Mouse (Mus musculus) limb, embryonic 14.5 days (tissue): Measurements from ENCODE around the gene Ccdc88a. TPM values are rescaled to one million over a fixed set of nuclear protein-coding genes. Genes with fewer than 3 reads are reported as not detected.

Experiments used
- ATAC-seq: fragments of 200-750 bp; cut with Nextera tagmentation; 2 replicates; pipeline ENCODE4 v1.8.0; 2017; ENCODE audit warnings: low read depth, moderate number of reproducible peaks, moderate TSS enrichment; ENCODE audit not compliant: low FRiP score
- DNase-seq: peaks from one replicate; pipeline ENCODE4 v3.0.0-alpha.2; 2015; ENCODE audit warnings: low spot score
- H3K27ac ChIP-seq: fragments of 300-500 bp; sonication (generic); replicated peaks from 2 replicates; pipeline ENCODE4 v1.5.1; 2014; ENCODE audit warnings: low read depth, mild to moderate bottlenecking, low read length, moderate library complexity, mixed read lengths
- H3K27me3 ChIP-seq: fragments of 300-500 bp; sonication (generic); 2 replicates; pipeline ENCODE4 v1.6.1; 2014; ENCODE audit warnings: low read length, mixed read lengths; ENCODE audit not compliant: control insufficient read depth, insufficient read depth
- H3K36me3 ChIP-seq: fragments of 300-500 bp; sonication (generic); 2 replicates; pipeline ENCODE4 v1.6.1; 2014; ENCODE audit warnings: mild to moderate bottlenecking, low read length, moderate library complexity, mixed read lengths; ENCODE audit not compliant: control insufficient read depth, insufficient read depth
- H3K4me1 ChIP-seq: fragments of 300-500 bp; sonication (generic); 2 replicates; pipeline ENCODE4 v1.6.1; 2014; ENCODE audit warnings: antibody characterized with exemption, low read length, mixed read lengths; ENCODE audit not compliant: control insufficient read depth, insufficient read depth
- H3K4me2 ChIP-seq: fragments of 300-500 bp; sonication (generic); replicated peaks from 2 replicates; pipeline ENCODE4 v1.6.1; 2014; ENCODE audit warnings: low read depth, mild to moderate bottlenecking, low read length, moderate library complexity; ENCODE audit not compliant: severe bottlenecking
- H3K4me3 ChIP-seq: fragments of 300-500 bp; sonication (generic); replicated peaks from 2 replicates; pipeline ENCODE4 v1.5.1; 2014; ENCODE audit warnings: low read length
- H3K9ac ChIP-seq: fragments of 300-500 bp; sonication (generic); 2 replicates; pipeline ENCODE4 v1.6.1; 2014; ENCODE audit warnings: mild to moderate bottlenecking, low read depth, low read length, moderate library complexity; ENCODE audit not compliant: severe bottlenecking
- H3K9me3 ChIP-seq: fragments of 300-500 bp; sonication (generic); 2 replicates; pipeline ENCODE4 v1.6.1; 2016; ENCODE audit warnings: low read length; ENCODE audit not compliant: control insufficient read depth
- POLR2A ChIP-seq: fragments of 200-500 bp; IDR thresholded peaks from 2 replicates; pipeline ENCODE4 v1.8.0; 2012; ENCODE audit warnings: inconsistent platforms, mild to moderate bottlenecking, moderate library complexity, borderline replicate concordance; ENCODE audit not compliant: insufficient read depth, insufficient read length; ENCODE audit errors: extremely low read depth
- WGBS: fragments of 180-500 bp; shearing (Covaris S2); extraction: QIAGEN DNeasy Blood & Tissue Kit; methylation state at CpG from one replicate; pipeline ENCODE4 v1.1.7; 2014; 5-methylcytosine and 5-hydroxymethylcytosine counted together
- polyA plus RNA-seq, 2 experiments: library from polyadenylated mRNA; depleted of rRNA in 1 of 2; stranded (reverse) in 1 of 2; unstranded in 1 of 2; fragments of >200 nt; fragmentation: Nextera tagmentation in 1 of 2; extraction: Ambion mirVana in 1 of 2; gene quantifications; 2 replicates each; pipeline versions ENCODE4 v1.2.1 to v1.2.3; 2012 to 2014

The Ccdc88a gene
- polyA plus RNA-seq, 2 experiments, result 16.1 to 31.8 TPM

DNA sequence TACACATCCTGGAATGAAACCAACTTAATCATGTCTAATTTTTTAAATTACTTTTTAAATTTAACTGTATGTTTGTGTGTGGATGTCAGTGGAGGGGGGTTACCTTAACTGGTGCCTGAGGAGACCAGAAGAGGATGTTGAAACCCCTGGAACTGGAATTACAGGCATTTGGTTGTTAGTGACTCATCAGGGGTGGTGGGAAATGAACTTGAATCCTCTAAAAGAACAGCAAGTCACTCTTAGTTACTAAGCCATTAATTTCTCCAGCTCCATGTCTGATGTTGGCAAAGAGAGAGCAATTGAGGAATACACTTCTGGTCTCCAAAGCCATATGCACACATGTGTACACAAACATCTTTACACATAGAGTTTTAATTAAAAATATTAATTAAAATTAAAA lies 101.2 kb downstream of the Ccdc88a start:
- DNase-seq, result no peak
- no peaks in the 10 kb centered on the region for H3K27me3 ChIP-seq
- H3K4me2 ChIP-seq, result no peak overlapping the region
- H3K9me3 ChIP-seq, result no peaks in the 10 kb centered on the region
- H3K4me3 ChIP-seq, result no peak overlapping the region
- H3K9ac ChIP-seq, result no peak overlapping the region
- H3K4me1 ChIP-seq, result no peaks in the 10 kb centered on the region
- peaks cover 27% of the 10 kb centered on the region for H3K36me3 ChIP-seq
- no peak overlapping the region for H3K27ac ChIP-seq
- no peak for ATAC-seq
- no peak for TF ChIP-seq POLR2A

DNA sequence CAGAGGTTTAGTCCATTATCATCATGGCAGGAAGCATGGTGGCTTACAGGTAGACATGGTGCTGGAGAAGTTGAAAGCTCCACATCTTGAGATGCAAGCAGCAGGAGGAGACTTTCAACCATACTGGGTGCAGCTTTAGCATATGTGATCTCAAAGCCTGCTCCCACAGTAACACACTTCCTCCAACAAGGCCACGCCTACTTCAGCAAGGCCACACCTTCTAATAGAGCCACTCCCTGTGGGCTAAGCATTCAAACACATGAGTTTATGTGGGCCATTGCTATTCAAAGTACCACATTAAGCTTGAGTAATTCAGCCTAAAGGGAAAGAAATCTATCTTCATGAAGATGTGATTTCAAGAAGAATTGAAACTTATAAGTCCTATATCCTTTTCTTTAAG lies 119.7 kb downstream of the Ccdc88a start:
- ATAC-seq, result no peak
- Histone ChIP-seq H3K9me3 (no peaks in the 10 kb centered on the region), H3K4me1 (no peaks in the 10 kb centered on the region), H3K4me3 (no peak overlapping the region), H3K27me3 (no peaks in the 10 kb centered on the region), H3K4me2 (no peak overlapping the region), H3K27ac (no peak overlapping the region), H3K9ac (no peak overlapping the region), H3K36me3 (peaks cover 28% of the 10 kb centered on the region)
- DNase-seq, result no peak
- 100% methylated on average over 1 of the region's 1 CpGs for WGBS
- no peak for TF ChIP-seq POLR2A

DNA sequence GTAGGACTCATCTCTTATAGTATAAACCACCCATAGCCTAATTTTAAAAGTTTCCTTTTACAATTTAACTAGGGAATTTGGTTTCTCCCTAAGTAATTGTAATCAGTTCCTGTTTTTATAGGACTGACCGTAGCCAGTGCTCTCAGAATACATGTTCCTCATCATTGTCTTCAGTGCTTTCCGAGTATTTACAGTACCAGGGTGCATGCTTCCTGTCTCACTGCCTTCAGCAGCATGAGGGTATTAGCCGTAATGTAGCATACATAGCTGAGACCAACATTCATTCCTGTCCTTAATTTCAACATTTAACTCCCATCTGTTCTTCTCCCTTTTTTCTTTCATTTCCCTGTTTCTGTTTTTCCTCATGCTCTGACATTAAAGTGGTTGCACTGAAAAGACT lies 123.5 kb downstream of the Ccdc88a start:
- Histone ChIP-seq H3K9ac (no peak overlapping the region), H3K9me3 (no peaks in the 10 kb centered on the region), H3K4me3 (no peak overlapping the region), H3K27ac (no peak overlapping the region), H3K4me2 (no peak overlapping the region), H3K36me3 (peaks cover 33% of the 10 kb centered on the region), H3K4me1 (no peaks in the 10 kb centered on the region), H3K27me3 (no peaks in the 10 kb centered on the region)
- no peak for DNase-seq
- WGBS, result 68% methylated on average over 3 of the region's 3 CpGs
- ATAC-seq, result no peak
- TF ChIP-seq POLR2A, result no peak

DNA sequence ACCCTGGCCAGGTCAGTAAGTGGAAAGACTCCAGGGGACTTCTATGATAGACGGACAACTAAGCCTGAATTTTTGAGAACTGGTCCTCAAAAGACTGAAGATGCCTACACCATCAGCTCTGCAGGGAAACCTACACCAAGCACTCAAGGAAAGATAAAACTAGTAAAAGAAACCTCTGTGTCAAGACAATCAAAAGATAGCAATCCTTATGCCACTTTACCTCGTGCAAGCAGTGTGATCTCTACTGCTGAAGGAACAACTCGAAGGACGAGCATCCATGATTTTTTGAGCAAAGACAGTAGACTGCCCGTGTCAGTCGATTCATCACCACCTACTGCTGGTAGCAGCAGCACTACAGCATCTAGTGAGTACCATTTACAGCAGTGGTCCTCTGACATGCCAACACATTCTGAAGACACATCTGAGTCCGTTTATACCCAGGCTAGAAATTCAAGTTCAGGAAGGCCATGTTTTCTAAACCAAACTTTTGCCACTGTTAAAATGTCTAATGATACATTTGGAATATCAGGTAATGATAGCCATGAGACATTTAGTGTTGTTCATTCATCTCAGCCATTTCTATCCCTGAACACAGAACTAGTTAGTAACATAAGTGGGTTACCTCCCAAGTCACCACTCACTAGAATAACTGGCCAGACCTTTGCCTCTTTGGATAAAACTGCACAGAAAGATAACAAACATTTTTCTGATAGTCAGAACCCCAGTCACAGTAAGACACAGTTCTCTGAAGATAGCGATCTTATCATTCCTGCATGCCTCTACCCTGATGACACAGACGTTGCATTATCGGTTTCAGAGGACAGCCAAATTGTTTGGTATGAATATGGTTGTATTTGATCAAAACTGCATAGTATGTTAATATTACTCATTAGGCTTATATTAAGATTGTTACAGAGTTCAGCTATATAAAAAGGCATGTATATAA lies 130.8 kb downstream of the Ccdc88a start:
- WGBS, result 94% methylated on average over 10 of the region's 10 CpGs
- ATAC-seq, result no peak

DNA sequence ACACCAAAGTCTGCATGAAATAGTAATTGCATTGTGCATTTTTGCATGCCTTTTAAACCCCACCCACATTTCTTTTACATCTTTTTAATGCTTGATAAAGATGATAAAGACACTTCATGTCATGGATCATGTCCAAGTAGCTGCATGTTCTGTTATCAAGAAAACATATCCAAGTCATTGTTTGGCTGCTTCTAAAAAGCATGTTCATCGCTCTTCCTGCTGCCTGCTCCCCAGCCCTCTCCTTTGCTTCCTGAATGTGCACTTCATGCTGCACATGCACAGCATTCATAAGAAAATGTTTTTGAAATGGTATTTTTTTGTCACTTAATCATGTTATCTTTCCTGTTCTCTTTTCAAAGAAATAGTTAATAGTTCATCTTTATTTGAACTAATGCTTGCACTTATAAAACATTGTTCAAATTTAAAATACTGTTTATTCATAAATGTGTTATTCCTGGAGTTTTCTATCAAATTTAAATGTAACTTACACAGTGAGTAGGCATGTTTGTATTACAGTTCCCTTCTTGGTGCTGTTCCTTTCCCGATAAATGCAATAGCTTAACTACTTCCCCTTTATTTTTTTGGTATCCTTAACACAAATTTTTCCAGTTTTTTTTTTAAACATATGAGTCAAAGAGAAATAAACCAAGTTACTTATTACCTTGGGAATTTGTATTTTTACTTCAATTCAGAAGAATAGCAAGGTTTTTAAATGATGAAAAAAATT lies 131.6 kb downstream of the Ccdc88a start:
- no peak overlapping the region for H3K27ac ChIP-seq
- WGBS, result 92% methylated on average over 2 of the region's 2 CpGs
- no peak overlapping the region for H3K9ac ChIP-seq
- no peaks in the 10 kb centered on the region for H3K9me3 ChIP-seq
- DNase-seq (no peak), ATAC-seq (no peak)
- H3K27me3 ChIP-seq, result no peaks in the 10 kb centered on the region
- peaks cover 36% of the 10 kb centered on the region for H3K36me3 ChIP-seq
- TF ChIP-seq POLR2A, result no peak
- no peak overlapping the region for H3K4me2 ChIP-seq
- H3K4me3 ChIP-seq, result no peak overlapping the region
- no peaks in the 10 kb centered on the region for H3K4me1 ChIP-seq

More for the DNA sequence above, 130.8 kb downstream of the Ccdc88a start:
- DNase-seq, result no peak
- Histone ChIP-seq H3K4me3 (no peak overlapping the region), H3K27ac (no peak overlapping the region), H3K9me3 (no peaks in the 10 kb centered on the region), H3K36me3 (peaks cover 41% of the 10 kb centered on the region), H3K4me2 (no peak overlapping the region), H3K27me3 (no peaks in the 10 kb centered on the region), H3K4me1 (no peaks in the 10 kb centered on the region), H3K9ac (no peak overlapping the region)
- no peak for TF ChIP-seq POLR2A
